Mouse (Mus musculus) right cerebral cortex, postnatal 25 days (tissue): ENCODE results near the gene Slc7a11.
"Not testable (repeated sequence)": the region's sequence is repeated elsewhere in the genome, so short reads cannot be mapped to it uniquely, and the experiment has no call there.

ENCODE experiments used
- DNase-seq: peaks from one replicate; pipeline ENCODE4 v3.0.0; 2022

Gene Slc7a11

GRCm38 (mm10) chr3:50443421-50443916, at the start of gene Slc7a11:
Gene Slc7a11 (minus strand): TSS chr3:50443614.
- peak; percentile 35 for DNase-seq

- DNase-seq = no peak
Observed at GRCm38 (mm10) chr3:50491678-50492077, 48.3 kb upstream of the Slc7a11 start.

GRCm38 (mm10) chr3:50484076-50484475, 40.7 kb upstream of the Slc7a11 start:
- no peak for DNase-seq

GRCm38 (mm10) chr3:50462223-50462622, 18.8 kb upstream of the Slc7a11 start:
- no peak for DNase-seq

- DNase-seq = no peak
Observed at GRCm38 (mm10) chr3:50457136-50457535, 13.7 kb upstream of the Slc7a11 start.

GRCm38 (mm10) chr3:50456564-50456963, 13.2 kb upstream of the Slc7a11 start:
- no peak for DNase-seq

GRCm38 (mm10) chr3:50456023-50456422, 12.6 kb upstream of the Slc7a11 start:
- no peak for DNase-seq

GRCm38 (mm10) chr3:50445050-50445775, 1.8 kb upstream of the Slc7a11 start:
- no peak for DNase-seq

GRCm38 (mm10) chr3:50443942-50444341, 528 bp upstream of the Slc7a11 start:
- no peak for DNase-seq

- peak; percentile 6 for DNase-seq
Observed at GRCm38 (mm10) chr3:50442341-50443292, 797 bp downstream of the Slc7a11 start.

GRCm38 (mm10) chr3:50441330-50441729, 2.1 kb downstream of the Slc7a11 start:
- no peak for DNase-seq

GRCm38 (mm10) chr3:50440409-50440808, 3.0 kb downstream of the Slc7a11 start:
- DNase-seq = no peak

GRCm38 (mm10) chr3:50439429-50439828, 4.0 kb downstream of the Slc7a11 start:
- DNase-seq = no peak

GRCm38 (mm10) chr3:50438520-50439253, 4.7 kb downstream of the Slc7a11 start:
- no peak for DNase-seq

- DNase-seq = not testable (repeated sequence)
Observed at GRCm38 (mm10) chr3:50438081-50438480, 5.3 kb downstream of the Slc7a11 start.

- DNase-seq = not testable (repeated sequence)
Observed at GRCm38 (mm10) chr3:50436409-50436808, 7.0 kb downstream of the Slc7a11 start.

- no peak for DNase-seq
Observed at GRCm38 (mm10) chr3:50433831-50434230, 9.6 kb downstream of the Slc7a11 start.

- DNase-seq = no peak
Observed at GRCm38 (mm10) chr3:50430811-50431210, 12.6 kb downstream of the Slc7a11 start.

GRCm38 (mm10) chr3:50421480-50422277, 21.7 kb downstream of the Slc7a11 start:
- DNase-seq = peak; percentile 23

- DNase-seq = no peak
Observed at GRCm38 (mm10) chr3:50419161-50419560, 24.3 kb downstream of the Slc7a11 start.

- DNase-seq = no peak
Observed at GRCm38 (mm10) chr3:50406771-50407170, 36.6 kb downstream of the Slc7a11 start.

- DNase-seq = no peak
Observed at GRCm38 (mm10) chr3:50405915-50406314, 37.5 kb downstream of the Slc7a11 start.
